Mouse (Mus musculus) small intestine, adult 2 months (tissue): ENCODE results near the gene Borcs8.

Source experiments
- CTCF ChIP-seq: fragments of 200-500 bp; IDR thresholded peaks from 2 replicates; pipeline ENCODE4 v1.5.1; 2012; ENCODE audit warnings: low read depth, mild to moderate bottlenecking, control low read depth, inconsistent platforms, low read length, moderate library complexity, mixed read lengths; ENCODE audit not compliant: insufficient replicate concordance, insufficient read length; ENCODE audit errors: extremely low read depth
- POLR2A ChIP-seq: fragments of 200-500 bp; IDR thresholded peaks from 2 replicates; pipeline ENCODE4 v1.6.1; 2012; ENCODE audit warnings: low read depth, mild to moderate bottlenecking, control low read depth, inconsistent platforms, low read length, moderate library complexity

DNA sequence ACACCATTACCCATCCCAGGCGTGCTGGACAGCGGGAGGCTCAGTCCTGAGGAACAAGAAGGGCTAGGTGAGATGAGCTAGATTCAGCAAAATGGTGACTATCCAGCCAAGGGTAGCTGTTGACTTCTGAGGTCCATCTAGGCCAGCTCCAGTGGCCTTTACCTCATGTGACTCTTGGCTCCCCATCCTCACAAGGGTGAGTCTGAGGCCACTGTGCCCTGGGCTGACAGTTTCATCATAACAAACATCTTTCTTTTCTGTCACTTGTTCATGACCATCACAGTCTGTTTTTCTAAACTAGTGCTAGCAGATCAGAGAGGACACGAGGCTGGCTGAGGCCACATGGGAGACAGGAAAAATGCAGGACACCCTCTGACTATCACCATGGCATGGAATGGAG lies 54.9 kb downstream of the Borcs8 start:
- TF ChIP-seq POLR2A (no peak), CTCF (no peak)
